17 mouse cellular contexts compared by ENCODE assay signal in genomic region chr4:107126891-107127524, GRCm38 (mm10). TPM values are rescaled to one million over a fixed set of nuclear protein-coding genes. Genes with fewer than 3 reads are reported as not detected.
A peak's percentile ranks its signal among the peaks of the same experiment; 100 is the strongest.
DNase-seq lines count a peak whose midpoint lies in the region; ATAC-seq lines count a peak whose summit lies in the region.
"Had no signal": no experiment of that assay in that cellular context is flagged by ENCODE, and none has a peak within 500 bp of the region (broad histone marks: within the 10 kb centered on the region; RNA-seq: fewer than 3 reads in every experiment).

No protein-coding gene starts in this region.

- H3K27me3 ChIP-seq in forebrain, embryonic 10.5 days (ENCODE audit: poor library complexity, severe bottlenecking): peaks cover 21% of the 10 kb centered on the region; the same call in 1 of the 2 replicates
- no peaks in the 10 kb centered on the region for H3K27me3 ChIP-seq in forebrain, embryonic 16.5 days (replicated peaks; ENCODE audit: control insufficient read depth, insufficient read depth, low read length)
- H3K27me3 ChIP-seq in neural tube, embryonic 11.5 days (ENCODE audit: control insufficient read depth, insufficient read depth, low read length): no peaks in the 10 kb centered on the region
- no peaks in the 10 kb centered on the region for H3K27me3 ChIP-seq in neural tube, embryonic 15.5 days (replicated peaks)
- H3K27me3 ChIP-seq in limb, embryonic 12.5 days: no peaks in the 10 kb centered on the region
- H3K27me3 ChIP-seq in liver, embryonic 11.5 days (replicated peaks; ENCODE audit: control insufficient read depth, insufficient read depth, low read length): peaks cover 3% of the 10 kb centered on the region; the same call in 1 of the 2 replicates

- no peaks in the 10 kb centered on the region for H3K9me3 ChIP-seq in forebrain, embryonic 10.5 days
- no peaks in the 10 kb centered on the region for H3K9me3 ChIP-seq in forebrain, embryonic 16.5 days (ENCODE audit: control insufficient read depth, low read length)
- no peaks in the 10 kb centered on the region for H3K9me3 ChIP-seq in neural tube, embryonic 11.5 days (ENCODE audit: control insufficient read depth, low read length)
- H3K9me3 ChIP-seq in neural tube, embryonic 15.5 days (replicated peaks): no peaks in the 10 kb centered on the region
- no peaks in the 10 kb centered on the region for H3K9me3 ChIP-seq in limb, embryonic 12.5 days
- H3K9me3 ChIP-seq in liver, embryonic 11.5 days (ENCODE audit: control insufficient read depth, low read length): no peaks in the 10 kb centered on the region
- H3K9me3 ChIP-seq: liver, embryonic 13.5 days had no signal

- H3K4me1 ChIP-seq in forebrain, embryonic 10.5 days: peaks cover 68% of the 10 kb centered on the region
- H3K4me1 ChIP-seq in forebrain, embryonic 16.5 days (replicated peaks; ENCODE audit: control insufficient read depth, insufficient read depth, low read length): peaks cover 12% of the 10 kb centered on the region
- H3K4me1 ChIP-seq in neural tube, embryonic 11.5 days (ENCODE audit: control insufficient read depth, insufficient read depth, low read length): peaks cover 26% of the 10 kb centered on the region
- H3K4me1 ChIP-seq in neural tube, embryonic 15.5 days: peaks cover 16% of the 10 kb centered on the region
- H3K4me1 ChIP-seq in limb, embryonic 12.5 days (replicated peaks): peaks cover 50% of the 10 kb centered on the region
- peaks cover 6% of the 10 kb centered on the region; the same call in 1 of the 2 replicates for H3K4me1 ChIP-seq in liver, embryonic 11.5 days (replicated peaks; ENCODE audit: control insufficient read depth, insufficient read depth, low read length)

- H3K9ac ChIP-seq in forebrain, embryonic 16.5 days (replicated peaks; ENCODE audit: low read depth, low read length): no peak overlapping the region
- no peak overlapping the region for H3K9ac ChIP-seq in neural tube, embryonic 11.5 days (ENCODE audit: low read length)
- H3K9ac ChIP-seq in neural tube, embryonic 15.5 days (replicated peaks): no peak overlapping the region
- peak overlapping the region; percentile 35; the same call in 1 of the 2 replicates for H3K9ac ChIP-seq in limb, embryonic 12.5 days (replicated peaks)
- H3K9ac ChIP-seq in liver, embryonic 11.5 days (ENCODE audit: low read depth, low read length): no peak overlapping the region
- H3K9ac ChIP-seq: liver, embryonic 13.5 days had no signal

- ATAC-seq in forebrain, embryonic 16.5 days: no peak
- ATAC-seq in neural tube, embryonic 11.5 days (ENCODE audit: insufficient read depth, low FRiP score, low TSS enrichment): peak; percentile 71
- ATAC-seq in neural tube, embryonic 15.5 days (ENCODE audit: low FRiP score): no peak
- no peak; the same call in 1 of the 2 replicates for ATAC-seq in limb, embryonic 12.5 days (ENCODE audit: insufficient number of reproducible peaks, insufficient read depth, low FRiP score, low TSS enrichment, low read depth)
- no peak for ATAC-seq in liver, embryonic 11.5 days (replicated peaks; ENCODE audit: low FRiP score)

- H3K36me3 ChIP-seq in forebrain, embryonic 10.5 days (replicated peaks): no peaks in the 10 kb centered on the region
- H3K36me3 ChIP-seq in forebrain, embryonic 16.5 days (ENCODE audit: control insufficient read depth, insufficient read depth): no peaks in the 10 kb centered on the region
- H3K36me3 ChIP-seq in neural tube, embryonic 11.5 days (ENCODE audit: control insufficient read depth, insufficient read depth, low read length): no peaks in the 10 kb centered on the region
- no peaks in the 10 kb centered on the region for H3K36me3 ChIP-seq in neural tube, embryonic 15.5 days
- H3K36me3 ChIP-seq in limb, embryonic 12.5 days: no peaks in the 10 kb centered on the region
- no peaks in the 10 kb centered on the region for H3K36me3 ChIP-seq in liver, embryonic 11.5 days (ENCODE audit: control insufficient read depth, insufficient read depth, low read length)
- H3K36me3 ChIP-seq: liver, embryonic 13.5 days had no signal

- DNase-seq in forebrain, embryonic 10.5 days (ENCODE audit: extremely low spot score, low spot score): no peak
- peak; percentile 51 for DNase-seq in neural tube, embryonic 11.5 days (ENCODE audit: low spot score)
- peak; percentile 75 for DNase-seq in retina, postnatal 1 day
- no peak for DNase-seq in urinary bladder, postnatal 36 days (ENCODE audit: low spot score in 2 of 2)
- no peak for DNase-seq in liver, embryonic 11.5 days (ENCODE audit: low spot score)
- DNase-seq: adrenal gland, postnatal 10 days; heart, adult 11 months; heart, postnatal 10 days; kidney, adult 18-20 months; kidney, postnatal 36 days; liver, embryonic 13.5 days; lung, postnatal 36 days; spleen, adult 18-20 months had no signal

- H3K4me3 ChIP-seq in forebrain, embryonic 10.5 days: no peak overlapping the region
- no peak overlapping the region for H3K4me3 ChIP-seq in forebrain, embryonic 16.5 days (replicated peaks; ENCODE audit: low read length)
- H3K4me3 ChIP-seq in neural tube, embryonic 11.5 days (ENCODE audit: low read depth, low read length): no peak overlapping the region
- H3K4me3 ChIP-seq in neural tube, embryonic 15.5 days (replicated peaks): no peak overlapping the region
- H3K4me3 ChIP-seq in limb, embryonic 12.5 days (replicated peaks): no peak overlapping the region
- H3K4me3 ChIP-seq in liver, embryonic 11.5 days (ENCODE audit: low read depth, low read length): no peak overlapping the region
- H3K4me3 ChIP-seq: left cerebral cortex, adult 2 months; liver, embryonic 13.5 days had no signal

- WGBS in forebrain, embryonic 10.5 days: 61% methylated on average over 13 of the region's 13 CpGs
- 40% methylated on average over 13 of the region's 13 CpGs for WGBS in forebrain, embryonic 16.5 days
- WGBS in neural tube, embryonic 11.5 days: 30% methylated on average over 13 of the region's 13 CpGs
- 24% methylated on average over 13 of the region's 13 CpGs for WGBS in neural tube, embryonic 15.5 days
- 27% methylated on average over 13 of the region's 13 CpGs for WGBS in limb, embryonic 12.5 days
- WGBS in liver, embryonic 11.5 days: 70% methylated on average over 13 of the region's 13 CpGs

- peak overlapping the region; percentile 48 for H3K27ac ChIP-seq in forebrain, embryonic 10.5 days
- no peak overlapping the region for H3K27ac ChIP-seq in forebrain, embryonic 16.5 days (ENCODE audit: low read length)
- peak overlapping the region; percentile 65 for H3K27ac ChIP-seq in neural tube, embryonic 11.5 days (ENCODE audit: low read depth, low read length)
- H3K27ac ChIP-seq in neural tube, embryonic 15.5 days (replicated peaks): no peak overlapping the region
- H3K27ac ChIP-seq in limb, embryonic 12.5 days: peak overlapping the region; percentile 62
- H3K27ac ChIP-seq in liver, embryonic 11.5 days (ENCODE audit: low read depth, low read length): no peak overlapping the region
- H3K27ac ChIP-seq: left cerebral cortex, adult 2 months; liver, embryonic 13.5 days had no signal

- H3K4me2 ChIP-seq in forebrain, embryonic 16.5 days (ENCODE audit: low read length): no peak overlapping the region
- H3K4me2 ChIP-seq in neural tube, embryonic 11.5 days (ENCODE audit: low read depth): no peak overlapping the region
- H3K4me2 ChIP-seq in neural tube, embryonic 15.5 days: no peak overlapping the region
- no peak overlapping the region for H3K4me2 ChIP-seq in limb, embryonic 12.5 days
- no peak overlapping the region for H3K4me2 ChIP-seq in liver, embryonic 11.5 days
- H3K4me2 ChIP-seq: liver, embryonic 13.5 days had no signal

RNA-seq across cellular contexts. Expression of gene Cdcp2, which starts 30.3 kb away (rescaled TPM):
- polyA plus RNA-seq in forebrain, embryonic 10.5 days (2016; fragmentation: Nextera tagmentation; extraction: Ambion mirVana): 0.06 TPM in 1 of 2 replicates, not detected in the other
- not detected in 2 replicates for polyA plus RNA-seq in forebrain, embryonic 16.5 days (2015; fragmentation: Nextera tagmentation; extraction: Ambion mirVana)
- polyA plus RNA-seq in neural tube, embryonic 11.5 days (2014; fragmentation: Nextera tagmentation; extraction: Ambion mirVana): 0.24 and 0.64 TPM in 2 replicates
- not detected in 2 replicates for polyA plus RNA-seq in neural tube, embryonic 15.5 days (2015; fragmentation: Nextera tagmentation; extraction: Ambion mirVana)
- not detected in 2 replicates for polyA plus RNA-seq in limb, embryonic 12.5 days (2016; fragmentation: Nextera tagmentation; extraction: Ambion mirVana)
- not detected in 2 replicates for polyA plus RNA-seq in liver, embryonic 11.5 days (2014; fragmentation: Nextera tagmentation; extraction: Ambion mirVana)
- polyA plus RNA-seq: liver, embryonic 13.5 days had no signal

RNA-seq across cellular contexts. Expression of gene Tmem59, which starts 51.2 kb away (rescaled TPM):
- polyA plus RNA-seq in forebrain, embryonic 10.5 days (2016; fragmentation: Nextera tagmentation; extraction: Ambion mirVana): 244 and 249 TPM in 2 replicates
- polyA plus RNA-seq in forebrain, embryonic 16.5 days (2015; fragmentation: Nextera tagmentation; extraction: Ambion mirVana): 375 and 431 TPM in 2 replicates
- 316 and 334 TPM in 2 replicates for polyA plus RNA-seq in neural tube, embryonic 11.5 days (2014; fragmentation: Nextera tagmentation; extraction: Ambion mirVana)
- 391 and 405 TPM in 2 replicates for polyA plus RNA-seq in neural tube, embryonic 15.5 days (2015; fragmentation: Nextera tagmentation; extraction: Ambion mirVana)
- 336 and 348 TPM in 2 replicates for polyA plus RNA-seq in limb, embryonic 12.5 days (2016; fragmentation: Nextera tagmentation; extraction: Ambion mirVana)
- polyA plus RNA-seq in liver, embryonic 11.5 days (2014; fragmentation: Nextera tagmentation; extraction: Ambion mirVana): 221 and 223 TPM in 2 replicates

RNA-seq across cellular contexts. Expression of gene Tceanc2, which starts 51.9 kb away (rescaled TPM):
- polyA plus RNA-seq in forebrain, embryonic 10.5 days (2016; fragmentation: Nextera tagmentation; extraction: Ambion mirVana): 21.4 and 33.5 TPM in 2 replicates
- 21.1 TPM in 2 replicates for polyA plus RNA-seq in forebrain, embryonic 16.5 days (2015; fragmentation: Nextera tagmentation; extraction: Ambion mirVana)
- polyA plus RNA-seq in neural tube, embryonic 11.5 days (2014; fragmentation: Nextera tagmentation; extraction: Ambion mirVana): 24.8 and 29.1 TPM in 2 replicates
- 17.7 and 36.3 TPM in 2 replicates for polyA plus RNA-seq in neural tube, embryonic 15.5 days (2015; fragmentation: Nextera tagmentation; extraction: Ambion mirVana)
- polyA plus RNA-seq in limb, embryonic 12.5 days (2016; fragmentation: Nextera tagmentation; extraction: Ambion mirVana): 18.6 and 24.7 TPM in 2 replicates
- polyA plus RNA-seq in liver, embryonic 11.5 days (2014; fragmentation: Nextera tagmentation; extraction: Ambion mirVana): 23.0 and 32.3 TPM in 2 replicates

Comparison
In these comparisons a context has a peak if more than half of its experiments do, and no peak if none do; other contexts are left out.
1. H3K27ac ChIP-seq: peak in forebrain, embryonic 10.5 days (single experiment), neural tube, embryonic 11.5 days (single experiment) and limb, embryonic 12.5 days (single experiment); none in forebrain, embryonic 16.5 days (single experiment), neural tube, embryonic 15.5 days (single experiment) and liver, embryonic 11.5 days (single experiment).
2. DNase-seq: peak in neural tube, embryonic 11.5 days (single experiment) and retina, postnatal 1 day (single experiment); none in forebrain, embryonic 10.5 days (single experiment), urinary bladder, postnatal 36 days (0 of 2) and liver, embryonic 11.5 days (single experiment).